Mouse (Mus musculus) cerebellum, postnatal 10 days (tissue): ENCODE data around the gene Vmn1r55.
A peak's percentile ranks its signal among the peaks of the same experiment; 100 is the strongest.
"Not testable (repeated sequence)": the region's sequence is repeated elsewhere in the genome, so short reads cannot be mapped to it uniquely, and the experiment has no call there.

Experiments used
- DNase-seq, 2 experiments: peaks; one replicate each; pipeline ENCODE4 v3.0.0; 2021; ENCODE audit warnings: mixed read lengths in 2 of 2

The Vmn1r55 gene

DNA sequence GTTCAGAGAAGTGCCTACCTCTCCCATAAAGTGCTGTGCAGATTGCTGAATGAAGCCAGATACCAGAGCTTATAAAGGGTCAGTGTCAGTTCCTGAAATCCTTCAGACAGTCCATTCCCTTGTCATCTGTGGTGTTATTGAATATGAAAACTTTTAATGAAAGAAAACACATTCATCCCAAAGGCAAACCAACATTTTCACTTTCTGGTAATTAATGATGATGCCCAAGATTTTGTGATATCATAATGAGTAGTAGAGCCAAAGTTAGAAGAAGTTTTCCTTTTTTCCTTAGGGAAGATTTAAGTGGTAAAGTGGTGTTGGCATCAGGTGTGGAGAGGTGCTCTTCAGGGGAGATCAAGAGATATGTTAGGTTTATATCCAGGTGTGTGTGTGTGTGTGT lies at the start of gene Vmn1r55:
TSS of gene Vmn1r55 (minus strand) at position 101 of the 400 bp plus-strand sequence.
- DNase-seq: not testable (repeated sequence)

GRCm38 (mm10) chr7:5196647-5197046 lies 47.2 kb upstream of the Vmn1r55 start, which contains the start of gene Vmn1r56:
Gene Vmn1r56, minus strand, starts transcription at chr7:5196747.
- DNase-seq: not testable (repeated sequence)

DNA sequence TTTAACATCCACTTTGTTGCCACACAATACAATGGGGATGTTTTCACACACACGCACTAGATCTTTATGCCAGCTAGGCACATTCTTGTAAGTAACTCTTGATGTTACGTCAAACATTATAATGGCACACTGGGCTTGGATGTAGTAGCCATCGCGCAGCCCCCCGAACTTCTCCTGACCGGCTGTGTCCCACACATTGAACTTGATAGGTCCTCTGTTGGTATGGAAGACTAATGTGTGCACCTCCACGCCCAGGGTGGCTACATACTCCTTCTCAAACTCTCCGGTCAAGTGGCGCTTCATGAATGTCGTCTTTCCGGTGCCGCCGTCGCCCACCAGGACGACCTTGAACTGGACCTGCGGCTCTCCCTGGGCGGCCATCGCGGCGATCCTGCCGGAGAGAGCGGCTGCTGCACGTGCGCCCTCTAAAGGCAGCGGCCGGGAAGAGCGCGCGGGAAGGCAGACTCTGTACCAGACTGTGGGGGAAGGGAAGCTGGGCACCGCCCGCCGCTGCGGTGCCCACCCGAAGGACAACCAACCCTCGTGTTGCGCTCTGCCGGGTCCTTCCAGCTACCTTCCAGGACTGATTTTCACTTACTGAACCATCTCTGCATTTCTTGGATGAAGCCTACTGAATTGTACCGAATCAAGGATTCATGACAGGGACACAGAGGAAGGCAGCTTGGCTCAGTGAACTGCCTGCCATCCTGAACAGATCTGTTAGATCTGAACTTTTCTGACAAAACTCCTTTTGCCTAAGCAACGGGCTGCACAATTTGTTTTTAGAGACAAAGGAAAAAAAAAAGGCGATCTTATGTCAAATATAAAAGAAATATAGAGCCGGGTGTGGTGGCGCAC lies 23.7 kb downstream of the Vmn1r55 start, which contains the start of gene Rasl2-9:
TSS of gene Rasl2-9 (minus strand) at position 402 of the 858 bp plus-strand sequence.
- DNase-seq: peak; percentile 88

GRCm38 (mm10) chr7:5125078-5125477 lies 24.4 kb downstream of the Vmn1r55 start:
- DNase-seq: no peak

GRCm38 (mm10) chr7:5116850-5117249 lies 32.6 kb downstream of the Vmn1r55 start, which contains the start of gene Rfpl4:
Gene Rfpl4, minus strand, starts transcription at chr7:5116950.
- no peak for DNase-seq

DNA sequence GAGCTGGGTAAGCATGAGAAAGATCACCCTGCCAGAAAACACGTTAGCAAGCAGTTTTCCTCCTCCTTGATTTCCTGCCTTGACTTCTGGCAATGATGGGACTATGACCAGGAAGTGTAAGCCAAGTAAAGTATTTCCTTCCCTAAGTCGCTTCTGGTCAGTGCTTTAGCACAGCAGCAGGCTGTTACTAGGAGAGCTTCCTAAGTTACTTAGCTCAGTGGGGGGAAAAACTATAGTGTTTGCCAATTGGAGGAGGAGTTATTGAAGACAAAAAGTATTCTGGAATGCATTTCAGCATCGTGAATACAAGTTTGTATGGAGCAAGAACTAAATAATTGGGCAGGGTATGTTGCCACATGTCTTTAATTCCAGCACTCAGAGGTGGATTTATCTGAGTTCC lies 36.8 kb downstream of the Vmn1r55 start:
- no peak for DNase-seq

GRCm38 (mm10) chr7:5109301-5109700 lies 40.2 kb downstream of the Vmn1r55 start:
- DNase-seq: no peak

- DNase-seq: no peak
Measured at GRCm38 (mm10) chr7:5108272-5108671, 41.2 kb downstream of the Vmn1r55 start.

DNA sequence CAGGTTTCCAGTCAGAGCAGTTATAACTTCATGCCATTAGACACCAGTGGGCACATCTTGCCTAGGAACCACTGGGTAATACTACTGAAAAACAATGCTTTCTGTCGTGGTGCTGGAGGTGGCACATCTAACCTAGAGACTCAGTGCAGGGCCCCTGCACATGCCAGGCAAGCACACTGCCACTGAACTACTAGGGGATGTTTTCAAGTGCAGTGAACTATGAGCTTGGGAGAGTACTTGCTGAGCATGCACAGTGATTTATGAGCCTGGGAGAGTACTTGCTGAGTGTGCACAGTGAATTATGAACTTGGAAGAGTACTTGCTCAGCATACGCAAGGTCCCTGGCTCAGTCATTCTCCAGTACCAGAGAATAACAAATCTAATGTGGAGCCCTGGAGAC lies 46.9 kb downstream of the Vmn1r55 start:
- DNase-seq: no peak

- DNase-seq: no peak
Measured at GRCm38 (mm10) chr7:5101066-5101663, 48.3 kb downstream of the Vmn1r55 start.

DNA sequence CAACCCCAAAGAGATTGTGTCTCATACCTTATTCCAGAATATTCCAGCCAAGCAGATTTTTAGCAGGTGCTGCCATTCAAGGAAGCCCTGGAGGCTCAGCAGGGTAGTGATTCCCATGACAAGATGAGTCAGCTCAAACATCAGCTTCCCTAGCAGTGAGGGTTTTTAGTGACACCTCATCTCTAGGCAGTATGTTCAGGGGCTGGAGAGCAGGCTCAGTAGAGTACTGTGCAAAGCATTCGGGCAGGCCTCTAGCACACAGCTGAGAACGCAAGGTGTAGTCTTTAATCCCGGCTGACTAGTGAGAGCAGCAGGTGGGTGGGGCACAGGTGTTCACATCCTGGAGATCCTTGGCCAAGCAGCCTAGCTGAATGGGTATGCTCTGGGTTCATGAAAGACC lies 49.7 kb downstream of the Vmn1r55 start:
- DNase-seq: no peak

DNA sequence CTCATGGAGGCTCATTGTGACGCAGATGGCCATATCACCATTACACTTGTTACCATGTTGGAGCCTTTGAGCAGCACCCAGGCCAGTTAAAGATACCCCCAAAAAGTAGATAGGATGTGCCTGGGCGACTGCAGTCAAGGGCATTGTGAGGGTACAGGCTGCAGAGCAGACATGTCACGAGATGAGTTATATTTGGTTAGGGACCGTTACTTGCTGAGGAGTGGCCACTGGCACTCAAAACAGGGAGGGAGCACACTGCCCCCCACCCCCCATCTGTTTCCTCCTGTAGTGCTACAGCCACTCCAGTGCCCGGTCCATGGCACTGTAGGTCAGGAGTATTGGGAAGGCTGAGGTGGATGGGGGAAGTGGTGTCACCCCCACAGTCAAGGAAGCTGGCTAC lies 50.7 kb downstream of the Vmn1r55 start:
- DNase-seq: no peak

DNA sequence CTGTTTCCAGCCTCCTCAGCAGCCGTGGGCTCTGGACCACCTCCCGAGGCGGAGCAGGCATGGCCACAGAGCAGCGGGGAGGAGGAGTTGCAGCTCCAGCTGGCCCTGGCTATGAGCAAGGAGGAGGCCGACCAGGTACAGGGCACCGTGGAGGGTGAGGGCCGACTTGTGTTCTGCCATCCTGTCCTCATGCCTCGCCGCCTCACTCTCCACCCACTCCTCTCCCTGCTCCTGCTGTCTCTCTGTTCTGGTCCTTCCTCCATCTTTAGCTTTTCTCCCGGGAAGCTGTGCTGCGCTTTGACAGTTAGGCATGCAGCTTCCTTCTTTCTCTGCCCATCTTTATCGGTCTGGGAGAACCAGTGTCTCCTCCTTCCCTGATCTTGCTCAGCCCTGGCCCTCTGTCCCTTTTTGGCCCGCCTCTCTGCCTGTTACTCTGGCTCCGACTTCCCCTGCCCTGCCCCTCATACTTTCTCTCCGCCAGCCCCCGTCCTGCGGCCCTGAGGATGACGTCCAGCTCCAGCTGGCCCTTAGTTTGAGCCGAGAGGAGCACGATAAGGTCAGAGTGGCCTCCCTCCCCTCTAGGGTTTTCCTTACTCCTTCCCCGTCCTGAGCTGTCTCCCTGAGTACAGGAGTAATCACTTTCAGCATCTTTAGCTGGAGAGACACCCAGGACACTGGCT lies 56.5 kb downstream of the Vmn1r55 start:
- no peak for DNase-seq

GRCm38 (mm10) chr7:5092381-5092780 lies 57.1 kb downstream of the Vmn1r55 start:
- no peak for DNase-seq

DNA sequence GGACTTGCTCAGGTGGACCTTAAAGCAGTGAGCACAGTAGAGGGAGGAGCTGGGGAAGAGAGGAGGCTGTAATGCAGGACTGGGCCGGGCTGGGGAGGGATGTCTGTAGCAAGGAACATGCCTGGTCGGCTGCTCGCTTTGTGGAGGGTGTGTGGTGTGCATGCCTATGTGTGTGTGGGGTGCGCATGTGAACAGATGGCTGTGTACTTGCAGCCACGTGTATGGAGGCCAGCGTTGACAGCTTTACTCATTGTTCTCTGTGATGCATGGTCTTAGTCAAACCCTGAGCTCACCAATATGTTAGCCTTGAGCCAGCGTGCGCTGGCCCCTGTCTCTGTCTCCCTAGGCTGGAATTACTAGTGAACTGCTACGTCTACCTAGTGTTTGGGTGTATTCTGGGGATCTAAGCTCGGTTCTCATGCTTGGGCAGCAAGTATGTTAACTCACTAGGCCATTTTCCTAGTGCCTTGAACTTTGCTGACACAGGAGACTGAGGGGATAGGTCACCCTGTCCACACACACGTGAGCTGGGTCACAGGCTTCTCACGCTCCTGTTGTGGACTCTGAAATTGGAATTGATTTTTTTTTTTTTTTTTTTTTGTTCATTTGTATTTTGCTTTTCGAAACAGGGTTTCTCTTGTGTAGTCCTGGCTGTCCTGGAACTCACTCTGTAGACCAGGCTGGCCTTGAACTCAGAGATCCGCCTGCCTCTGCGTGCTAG lies 58.3 kb downstream of the Vmn1r55 start:
- no peak for DNase-seq

GRCm38 (mm10) chr7:5089853-5090252 lies 59.6 kb downstream of the Vmn1r55 start:
- DNase-seq: no peak

GRCm38 (mm10) chr7:5087886-5088285 lies 61.6 kb downstream of the Vmn1r55 start:
- DNase-seq: no peak

- DNase-seq: no peak
Measured at GRCm38 (mm10) chr7:5086921-5087440, 62.5 kb downstream of the Vmn1r55 start.

GRCm38 (mm10) chr7:5085512-5085911 lies 64.0 kb downstream of the Vmn1r55 start:
- DNase-seq: no peak

- DNase-seq: no peak
Measured at GRCm38 (mm10) chr7:5083325-5084105, 66.0 kb downstream of the Vmn1r55 start.

DNA sequence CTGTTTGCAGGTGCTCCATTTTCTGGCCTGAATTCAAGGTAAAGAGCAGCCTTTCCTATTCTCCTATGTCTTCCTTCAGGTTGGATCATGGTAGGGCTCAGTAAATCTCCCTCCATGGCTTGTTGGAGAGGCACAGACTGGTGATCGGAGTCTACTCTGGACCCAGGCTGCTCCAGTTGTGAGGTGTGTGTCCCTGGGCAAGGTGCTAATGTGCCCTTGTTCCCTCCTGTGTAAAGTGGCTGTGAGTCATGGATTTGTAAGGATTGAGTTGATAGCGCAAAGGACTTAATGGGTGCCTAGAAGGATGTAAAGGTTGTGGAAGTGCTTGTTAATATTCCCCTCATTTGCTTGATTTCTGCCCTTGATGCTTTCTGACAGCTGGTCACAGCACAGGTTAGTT lies 67.5 kb downstream of the Vmn1r55 start:
- no peak for DNase-seq

GRCm38 (mm10) chr7:5081241-5081640 lies 68.2 kb downstream of the Vmn1r55 start:
- DNase-seq: no peak
